Mouse (Mus musculus) kidney, postnatal 0 days (tissue): ENCODE measurements around the gene Ppox. TPM values are rescaled to one million over a fixed set of nuclear protein-coding genes. Genes with fewer than 3 reads are reported as not detected.

Experiments used
- ATAC-seq: fragments of 200-750 bp; cut with Nextera tagmentation; replicated peaks from 2 replicates; pipeline ENCODE4 v1.8.0; 2017; ENCODE audit warnings: low read depth, moderate number of reproducible peaks, moderate TSS enrichment, moderate library complexity; ENCODE audit not compliant: low FRiP score
- DNase-seq: peaks from one replicate; pipeline ENCODE4 v3.0.0-alpha.2; 2016; ENCODE audit warnings: low spot score
- H3K27ac ChIP-seq: fragments of 300-500 bp; sonication (generic); 2 replicates; pipeline ENCODE4 v1.5.1; 2014; ENCODE audit warnings: mild to moderate bottlenecking
- H3K27me3 ChIP-seq: fragments of 300-500 bp; sonication (generic); 2 replicates; pipeline ENCODE4 v1.6.1; 2014; ENCODE audit warnings: low read length, mixed read lengths; ENCODE audit not compliant: insufficient read depth
- H3K36me3 ChIP-seq: fragments of 300-500 bp; sonication (generic); 2 replicates; pipeline ENCODE4 v1.6.1; 2014; ENCODE audit warnings: low read length, mixed read lengths; ENCODE audit not compliant: insufficient read depth
- H3K4me1 ChIP-seq: fragments of 300-500 bp; sonication (generic); replicated peaks from 2 replicates; pipeline ENCODE4 v1.6.1; 2014; ENCODE audit warnings: antibody characterized with exemption, low read length, mixed read lengths; ENCODE audit not compliant: insufficient read depth
- H3K4me2 ChIP-seq: fragments of 300-500 bp; sonication (generic); 2 replicates; pipeline ENCODE4 v1.6.1; 2014; ENCODE audit warnings: mild to moderate bottlenecking, low read length, moderate library complexity, mixed read lengths
- H3K4me3 ChIP-seq: fragments of 300-500 bp; sonication (generic); replicated peaks from 2 replicates; pipeline ENCODE4 v1.5.1; 2014; ENCODE audit warnings: low read depth, low read length
- H3K9ac ChIP-seq: fragments of 300-500 bp; sonication (generic); 2 replicates; pipeline ENCODE4 v1.6.1; 2014; ENCODE audit warnings: low read depth, low read length
- H3K9me3 ChIP-seq: fragments of 300-500 bp; sonication (generic); replicated peaks from 2 replicates; pipeline ENCODE4 v1.6.1; 2016; ENCODE audit warnings: low read length, inconsistent platforms, mixed read lengths
- CTCF ChIP-seq: IDR thresholded peaks from 2 replicates; pipeline ENCODE4 v1.5.1; 2016; ENCODE audit warnings: antibody characterized with exemption, low read depth, mild to moderate bottlenecking, moderate library complexity
- WGBS: fragments of 180-500 bp; shearing (Covaris S2); extraction: QIAGEN DNeasy Blood & Tissue Kit; methylation state at CpG from one replicate; pipeline ENCODE4 v1.1.7; 2014; 5-methylcytosine and 5-hydroxymethylcytosine counted together
- polyA plus RNA-seq: library from polyadenylated mRNA; unstranded; fragments of >200 nt; fragmentation: Nextera tagmentation; extraction: Ambion mirVana; gene quantifications from 2 replicates; pipeline ENCODE4 v1.2.1, GENCODE M21; 2015

The Ppox gene
- polyA plus RNA-seq, 1 experiment from 2014 or later, result 46.4 TPM

DNA sequence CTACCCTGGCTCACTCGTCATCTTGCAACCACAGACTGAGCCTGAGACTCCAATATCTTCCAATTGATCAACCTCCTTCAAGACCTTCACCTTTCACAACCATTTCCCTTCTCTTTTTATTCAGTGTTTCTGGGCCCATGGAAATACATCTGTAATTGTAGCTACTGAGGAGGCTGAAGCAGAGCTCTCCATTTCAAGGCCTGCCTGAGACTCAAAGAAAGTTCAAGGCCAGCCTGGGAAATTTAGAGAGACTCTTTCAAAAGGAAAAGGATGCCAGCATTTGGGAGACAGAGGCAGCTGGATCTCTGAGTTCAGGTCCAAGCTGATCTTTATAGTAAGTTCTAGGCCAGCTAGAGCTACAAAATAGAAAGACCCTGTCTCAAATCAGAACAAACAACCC is 53.1 kb downstream of the Ppox start:
- no peaks in the 10 kb centered on the region for H3K36me3 ChIP-seq
- DNase-seq (no peak), ATAC-seq (no peak)
- H3K9me3 ChIP-seq, result no peaks in the 10 kb centered on the region
- 95% methylated on average over 1 of the region's 1 CpGs for WGBS
- no peak overlapping the region for H3K27ac ChIP-seq
- no peak for TF ChIP-seq CTCF
- H3K27me3 ChIP-seq, result no peaks in the 10 kb centered on the region
- H3K4me3 ChIP-seq, result no peak overlapping the region
- no peak overlapping the region for H3K4me2 ChIP-seq
- H3K4me1 ChIP-seq, result 0 out of 2 replicates have a peak, but pooled peaks cover 6% of the 10 kb centered on the region
- no peak overlapping the region for H3K9ac ChIP-seq

DNA sequence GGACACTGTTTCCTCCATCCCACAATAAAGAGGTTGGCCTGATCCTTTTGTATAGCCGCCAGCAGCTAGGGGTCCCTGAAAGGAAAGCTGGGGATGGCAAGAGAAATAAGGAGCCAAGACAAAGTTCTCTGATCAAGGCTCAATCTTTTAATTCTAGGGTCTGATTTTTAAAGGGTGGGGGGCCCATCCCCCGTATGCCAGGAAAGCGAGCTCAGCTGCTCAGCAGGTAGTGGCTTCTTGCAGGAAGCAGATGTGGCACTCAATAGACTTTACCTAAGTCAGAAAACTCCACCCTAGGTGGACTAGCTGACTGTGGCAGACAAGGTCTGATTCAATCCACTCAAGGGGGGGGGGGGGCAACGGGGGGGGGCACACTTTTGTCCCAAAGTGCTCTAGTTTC is 54.2 kb downstream of the Ppox start:
- ATAC-seq, result no peak
- no peak overlapping the region for H3K4me2 ChIP-seq

More for the DNA sequence above, 54.2 kb downstream of the Ppox start:
- DNase-seq, result no peak
- H3K27ac ChIP-seq, result no peak overlapping the region
- no peak for TF ChIP-seq CTCF
- no peaks in the 10 kb centered on the region for H3K27me3 ChIP-seq
- peaks cover 6% of the 10 kb centered on the region; the same call in 1 of the 2 replicates for H3K4me1 ChIP-seq
- H3K4me3 ChIP-seq, result no peak overlapping the region
- H3K9me3 ChIP-seq, result no peaks in the 10 kb centered on the region
- no peaks in the 10 kb centered on the region for H3K36me3 ChIP-seq
- H3K9ac ChIP-seq, result no peak overlapping the region
- WGBS, result 55% methylated on average over 4 of the region's 4 CpGs

Other genes with a start within 250 kb of the Ppox start
- gene Fcgr3, start 216.3 kb downstream of the Ppox start, polyA plus RNA-seq, result 12.1 and 13.2 TPM in 2 replicates
- gene Cfap126, start 167.3 kb downstream of the Ppox start, polyA plus RNA-seq, result 4.6 TPM in 2 replicates
- gene Sdhc, start 130.6 kb downstream of the Ppox start, polyA plus RNA-seq, result 381 and 403 TPM in 2 replicates
- 0.77 and 1.2 TPM in 2 replicates for gene Mpz, start 130.5 kb downstream of the Ppox start, polyA plus RNA-seq
- 8.9 and 9.9 TPM in 2 replicates for gene Pcp4l1, start 84.9 kb downstream of the Ppox start, polyA plus RNA-seq
- 1.1 and 1.7 TPM in 2 replicates for gene Nr1i3, start 67.2 kb downstream of the Ppox start, polyA plus RNA-seq
- gene Tomm40l, start 58.7 kb downstream of the Ppox start, polyA plus RNA-seq, result 32.3 and 32.4 TPM in 2 replicates
- 20.2 and 21.1 TPM in 2 replicates for gene Apoa2, start 56.1 kb downstream of the Ppox start, polyA plus RNA-seq
- 38.8 and 50.1 TPM in 2 replicates for gene Fcer1g, start 46.8 kb downstream of the Ppox start, polyA plus RNA-seq
- 5.2 and 7.0 TPM in 2 replicates for gene Adamts4, start 30.8 kb downstream of the Ppox start, polyA plus RNA-seq
- gene Ndufs2, start 29.8 kb downstream of the Ppox start, polyA plus RNA-seq, result 375 and 405 TPM in 2 replicates
- gene B4galt3, start 10.9 kb downstream of the Ppox start, polyA plus RNA-seq, result 63.9 and 72.0 TPM in 2 replicates
- 59.4 and 63.3 TPM in 2 replicates for gene Usp21, start 6.8 kb upstream of the Ppox start, polyA plus RNA-seq
- gene Ufc1, start 13.8 kb upstream of the Ppox start, polyA plus RNA-seq, result 133 and 136 TPM in 2 replicates
- 43.9 and 46.0 TPM in 2 replicates for gene Dedd, start 48.0 kb upstream of the Ppox start, polyA plus RNA-seq
- gene Nit1, start 64.5 kb upstream of the Ppox start, polyA plus RNA-seq, result 59.8 and 64.4 TPM in 2 replicates
- gene Pfdn2, start 64.5 kb upstream of the Ppox start, polyA plus RNA-seq, result 92.1 and 105 TPM in 2 replicates
- gene Klhdc9, start 79.6 kb upstream of the Ppox start, polyA plus RNA-seq, result 5.7 and 6.4 TPM in 2 replicates
- gene Nectin4, start 88.9 kb upstream of the Ppox start, polyA plus RNA-seq, result 3.7 and 3.8 TPM in 2 replicates
- 0.83 and 0.99 TPM in 2 replicates for gene Arhgap30, start 107.8 kb upstream of the Ppox start, polyA plus RNA-seq
- 64.0 and 73.0 TPM in 2 replicates for gene Usf1, start 130.1 kb upstream of the Ppox start, polyA plus RNA-seq
- gene Tstd1, start 137.7 kb upstream of the Ppox start, polyA plus RNA-seq, result 3.6 and 4.8 TPM in 2 replicates
- gene F11r, start 156.3 kb upstream of the Ppox start, polyA plus RNA-seq, result 93.0 and 114 TPM in 2 replicates
- gene Alyref2, start 222.3 kb upstream of the Ppox start, polyA plus RNA-seq, result 14.8 and 14.9 TPM in 2 replicates